Mouse (Mus musculus) heart, postnatal 25 days (tissue): ENCODE data around the gene Cd40. TPM values are rescaled to one million over a fixed set of nuclear protein-coding genes. Genes with fewer than 3 reads are reported as not detected.

Source experiments
- DNase-seq: peaks from one replicate; pipeline ENCODE4 v3.0.0; 2022; ENCODE audit warnings: low spot score
- intact Hi-C: fragments of 180-260 bp; cut with DNase I; formaldehyde crosslinking; loops from one replicate; pipeline ENCODE4 v1.15.1; 2025
- total RNA-seq, 2 experiments: library from RNA; stranded (reverse); gene quantifications; 2 replicates each; pipeline ENCODE4 v1.2.3; 2021

Gene Cd40
- total RNA-seq, 2 experiments from 2014 or later: 1.9 to 3.6 TPM

DNA sequence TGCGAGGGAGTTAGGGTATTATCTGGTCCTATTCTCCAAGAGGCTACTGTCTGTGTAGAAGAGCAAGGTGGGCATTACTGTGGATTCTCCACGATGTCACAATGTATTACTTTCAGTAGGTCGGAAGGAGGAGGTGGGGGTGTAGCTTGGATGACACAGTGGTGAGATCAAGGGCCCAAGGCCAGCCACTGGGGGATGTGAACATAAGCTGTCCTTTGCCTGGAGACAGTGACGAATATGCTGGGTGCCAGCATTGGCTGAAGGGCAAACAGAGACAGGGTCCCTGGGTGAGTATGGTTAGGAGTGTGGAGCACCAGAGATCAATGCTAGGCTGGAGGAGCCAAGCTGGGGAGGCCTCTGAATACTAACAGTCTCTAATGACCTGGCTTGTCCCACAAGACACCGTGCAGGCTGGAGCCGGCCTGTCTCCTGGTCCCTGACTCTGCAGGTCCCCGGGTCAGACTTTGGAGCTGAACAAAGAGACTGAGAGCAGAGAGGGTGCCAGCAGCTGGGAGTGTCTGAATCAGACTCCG lies 36.1 kb downstream of the Cd40 start:
- intact Hi-C loops: no loop called here

DNA sequence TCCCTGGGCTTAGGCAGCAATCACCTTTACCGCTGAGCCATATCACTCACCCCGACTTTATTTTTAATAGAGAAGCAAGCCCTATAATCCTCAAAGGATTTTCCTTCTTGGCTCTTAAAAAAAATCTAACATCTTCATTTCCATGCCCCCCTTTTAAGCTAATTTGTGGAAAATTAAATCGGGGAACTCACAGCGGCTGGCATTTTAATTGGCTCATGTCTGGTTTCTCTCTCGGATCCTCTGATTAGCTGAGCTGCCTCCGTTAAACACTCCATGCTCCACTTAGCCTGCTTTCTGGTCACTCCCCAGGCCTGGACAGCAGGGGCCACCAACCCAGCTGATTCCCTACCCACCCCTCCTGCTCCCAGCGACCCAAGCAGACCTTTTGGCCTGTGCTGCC lies 37.0 kb downstream of the Cd40 start:
- intact Hi-C loops: no loop called here
- DNase-seq: no peak

More for the DNA sequence above, 36.1 kb downstream of the Cd40 start:
- no peak for DNase-seq

DNA sequence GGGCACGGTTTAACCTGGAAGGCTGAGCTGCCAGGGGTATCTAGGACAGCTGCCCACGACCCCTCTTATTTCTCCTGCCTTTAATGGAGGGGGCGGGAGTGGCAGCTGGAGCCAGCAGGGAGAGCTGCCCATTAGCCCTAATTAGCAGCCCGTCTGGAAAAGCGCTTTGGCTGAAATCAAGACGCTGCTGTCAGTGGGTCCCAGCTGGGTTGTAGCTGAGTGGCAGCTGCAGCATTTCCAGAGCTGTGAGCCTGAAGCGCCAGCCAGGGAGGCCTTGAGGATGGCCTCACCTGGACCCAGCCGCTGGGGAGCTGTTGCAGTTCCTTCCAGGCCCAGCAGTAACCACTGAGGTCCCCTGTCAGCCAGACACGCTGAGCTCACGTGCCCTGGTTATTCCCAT lies 40.9 kb downstream of the Cd40 start:
- no peak for DNase-seq
- intact Hi-C loops: no loop called here

DNA sequence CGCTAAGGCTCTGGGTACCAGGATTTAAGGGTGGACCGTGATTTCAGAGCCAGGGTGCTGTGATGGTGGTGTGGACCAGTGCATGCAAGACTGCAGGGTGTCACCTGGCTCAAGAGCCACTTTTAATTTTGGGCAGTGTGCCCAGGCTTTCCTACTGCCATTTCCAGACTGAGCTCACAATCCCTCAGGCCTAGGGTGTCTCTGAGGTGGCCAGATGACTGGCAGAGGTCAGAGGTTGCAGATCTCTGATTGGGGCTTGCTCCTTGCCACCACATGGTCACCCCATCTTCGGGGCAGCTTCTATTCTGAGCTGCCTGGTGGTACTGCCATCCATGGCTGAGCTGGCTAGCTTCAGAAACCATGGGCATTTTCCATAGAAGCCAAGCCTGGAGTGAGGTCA lies 43.4 kb downstream of the Cd40 start:
- intact Hi-C loops: no loop called here

DNA sequence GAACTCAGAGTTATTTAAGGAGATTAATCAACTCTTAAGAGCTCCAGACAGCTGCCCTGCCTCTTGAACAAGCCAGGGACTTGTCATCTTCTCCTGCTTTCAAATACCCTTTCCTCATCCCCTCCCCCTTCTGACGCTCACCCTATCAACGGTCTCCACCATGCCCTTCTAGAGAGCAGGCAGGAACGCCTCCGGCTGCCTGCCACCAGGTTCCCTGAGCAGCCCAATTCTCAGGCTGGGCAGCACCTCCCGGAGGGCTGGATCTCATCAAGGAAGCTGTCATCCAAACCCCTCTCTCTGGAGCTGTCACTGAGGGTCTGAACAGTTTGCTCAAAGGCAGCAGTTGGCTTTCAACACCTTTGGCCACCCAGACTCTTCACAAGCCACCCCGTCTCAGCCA lies 45.3 kb downstream of the Cd40 start:
- DNase-seq: no peak
- intact Hi-C loops: no loop called here

More for the DNA sequence above, 43.4 kb downstream of the Cd40 start:
- no peak for DNase-seq

DNA sequence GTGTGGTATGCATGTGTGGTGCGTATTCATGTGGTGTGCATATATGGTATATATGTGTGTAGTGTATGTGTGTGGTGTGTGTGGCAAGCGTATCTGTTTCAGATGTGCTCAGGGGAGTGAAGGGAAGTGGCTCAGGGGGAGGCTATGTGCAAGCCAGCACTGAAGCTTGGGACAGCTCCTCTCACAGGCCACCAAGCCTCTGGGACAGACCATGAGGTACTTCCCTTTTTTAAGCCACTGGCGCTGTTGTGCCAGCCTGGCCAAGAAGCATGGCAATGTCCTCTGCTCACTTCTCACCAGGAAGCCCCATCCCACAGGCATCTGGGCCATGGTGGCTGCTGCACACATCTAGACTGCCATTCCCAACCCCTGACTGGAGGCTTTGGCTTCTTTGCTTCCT lies 47.5 kb downstream of the Cd40 start:
- intact Hi-C loops: no loop called here
- DNase-seq: no peak

DNA sequence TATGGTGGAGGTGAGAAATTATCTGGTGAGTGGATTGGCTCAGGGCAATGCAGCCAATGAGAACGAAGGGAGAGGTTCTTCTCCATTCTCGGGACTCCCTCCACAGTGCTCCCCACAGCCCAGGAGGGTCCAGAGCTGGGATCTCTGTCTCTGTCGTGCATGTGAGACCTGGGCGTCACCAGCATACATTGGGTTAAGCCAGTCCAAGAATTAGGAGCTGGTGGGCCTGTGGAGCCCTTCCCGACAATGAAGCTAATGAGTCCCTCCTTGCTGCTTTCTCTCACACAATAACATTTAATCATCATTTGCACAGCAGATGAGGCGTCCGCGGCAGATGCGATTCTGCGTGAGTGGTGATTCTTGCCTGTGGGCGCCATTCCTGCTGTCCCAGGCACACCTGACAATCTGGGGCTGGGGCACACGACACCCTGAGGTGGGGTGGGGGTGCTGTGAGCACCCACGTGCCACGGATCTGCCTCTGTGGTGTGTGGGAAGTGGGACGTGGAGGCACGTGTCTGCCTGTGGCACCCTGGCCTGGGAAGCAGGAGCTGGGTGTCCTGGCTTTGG lies 50.2 kb downstream of the Cd40 start:
- intact Hi-C loops: no loop called here
- no peak for DNase-seq

DNA sequence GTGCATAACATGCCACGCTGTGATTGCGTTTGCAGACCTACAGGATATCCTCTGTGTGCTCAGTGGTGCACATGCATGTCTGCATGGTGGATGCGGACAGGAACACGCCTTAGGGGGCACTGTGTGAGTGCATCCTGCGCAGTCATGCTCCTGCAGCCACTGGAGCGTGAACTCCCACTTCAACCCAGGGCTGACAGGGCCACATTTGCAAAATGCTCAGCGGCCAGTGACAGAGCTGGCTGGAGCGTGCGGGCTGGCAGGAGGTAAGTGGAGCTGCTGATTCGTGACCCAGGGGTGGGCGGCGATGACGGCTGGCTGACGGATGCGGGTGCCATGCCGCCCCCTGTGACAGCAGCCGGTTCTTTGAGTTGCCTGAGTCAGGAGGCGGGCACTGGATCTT lies 51.2 kb downstream of the Cd40 start:
- DNase-seq: no peak
- intact Hi-C loops: no loop called here

DNA sequence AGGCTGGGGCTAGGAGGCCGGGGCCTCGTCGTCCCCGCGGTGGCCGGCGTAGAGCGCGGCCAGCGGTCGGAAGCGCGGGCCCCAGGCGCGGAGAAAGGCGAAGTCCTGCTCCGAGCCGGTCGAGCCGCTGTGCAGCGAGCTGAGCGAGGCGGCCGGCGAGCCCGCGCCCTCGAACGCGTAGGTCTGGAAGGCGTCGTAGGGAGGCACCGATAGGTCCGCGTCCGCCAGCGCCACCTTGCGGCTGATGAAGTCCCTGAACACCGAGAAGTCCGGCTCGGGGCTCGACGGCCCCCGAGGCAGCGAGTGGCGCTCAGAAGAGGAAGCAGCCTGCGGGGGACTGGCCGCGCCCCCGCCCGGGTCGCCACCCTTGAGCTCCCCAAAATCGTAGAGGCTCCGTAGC lies 56.7 kb downstream of the Cd40 start:
- intact Hi-C loops: loop anchor here (2.0 kb wide), 2 partner anchors 37 to 151 kb away; partner anchors contain the start of gene Slc12a5
- peak; percentile 48 for DNase-seq

DNA sequence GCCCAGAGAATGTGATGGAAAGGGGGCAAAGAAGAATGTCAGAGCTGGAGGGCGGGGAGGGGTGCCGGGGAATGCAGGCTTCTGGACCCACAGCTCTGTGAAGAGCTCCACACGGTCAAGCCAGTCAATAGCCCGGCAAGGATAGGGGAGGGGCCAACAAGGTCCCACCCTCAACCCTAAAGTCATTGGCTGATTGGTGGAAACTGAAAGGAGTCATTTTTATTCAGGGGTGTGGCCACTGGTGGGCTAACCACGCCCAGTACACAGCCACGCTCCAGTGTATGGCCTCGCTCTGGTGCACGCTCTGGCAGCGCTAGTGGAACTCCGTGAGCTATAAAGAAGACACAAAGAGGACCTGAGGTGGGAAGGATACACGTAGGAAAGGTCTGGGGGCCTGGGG lies 58.3 kb downstream of the Cd40 start:
- DNase-seq: no peak
- intact Hi-C loops: loop anchor here (2.0 kb wide), 2 partner anchors 39 to 153 kb away; partner anchors contain the start of gene Slc12a5

DNA sequence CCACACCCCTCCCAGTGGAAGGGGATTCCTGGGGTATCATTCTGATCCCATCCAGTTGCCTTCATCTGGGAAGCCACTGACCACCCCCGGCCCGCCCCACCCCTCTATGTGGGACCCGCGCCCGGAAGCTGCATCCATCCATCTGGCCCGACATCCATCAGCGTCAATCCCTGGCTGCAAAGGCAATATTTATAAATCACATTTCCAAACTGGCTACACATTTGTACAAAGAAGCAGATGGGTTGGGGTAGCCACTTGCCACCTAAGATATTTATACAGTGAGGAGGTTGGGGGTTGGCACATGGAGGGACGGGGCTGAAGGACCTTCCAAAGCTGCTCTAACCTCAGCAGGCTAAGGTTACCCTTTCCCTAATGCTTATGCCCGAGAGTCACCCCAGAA lies 65.3 kb downstream of the Cd40 start:
- intact Hi-C loops: no loop called here
- DNase-seq: no peak

DNA sequence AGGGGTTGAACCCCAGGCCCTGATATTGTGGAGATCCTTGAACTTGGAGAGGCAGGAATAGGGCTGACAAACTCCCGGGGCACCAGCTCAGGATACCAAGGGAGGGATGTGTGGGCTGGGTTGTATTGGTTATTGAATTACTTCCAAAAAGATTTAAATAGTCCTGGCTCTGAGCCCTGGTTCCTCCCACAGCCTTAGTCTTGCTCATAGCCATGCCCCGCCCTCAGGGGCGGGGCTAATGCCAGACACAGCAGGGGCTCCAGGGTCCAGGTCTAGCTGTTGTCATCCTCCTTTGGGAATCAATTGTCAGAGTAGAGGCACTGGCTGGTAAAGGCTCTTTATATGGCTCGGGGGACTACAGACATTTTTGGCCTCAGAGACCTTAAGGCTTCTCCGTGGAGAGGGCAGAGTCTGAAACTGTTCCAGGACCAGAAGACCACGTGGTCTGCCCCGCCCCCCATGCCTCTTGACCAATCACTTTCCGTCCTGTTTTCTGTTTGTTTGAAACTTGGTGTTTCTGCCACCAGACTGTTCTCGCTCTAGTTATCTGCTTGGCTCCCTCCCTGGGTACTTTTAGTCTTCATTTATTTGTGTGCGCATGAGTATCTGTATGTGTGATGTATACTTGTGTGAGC lies 65.9 kb downstream of the Cd40 start:
- intact Hi-C loops: no loop called here
- no peak for DNase-seq

Other genes starting within 250 kb of the Cd40 start
- gene Zswim1, start 232.9 kb upstream of the Cd40 start, total RNA-seq: 1 to 10 TPM; 3.6 to 4.5 TPM
- under 1 TPM; 0.42 to 0.64 TPM for gene Spata25, start 227.1 kb upstream of the Cd40 start, total RNA-seq
- 100 to 1,000 TPM in 1 of 2 experiments, 10 to 100 TPM in 1; 90.9 to 108 TPM for gene Ctsa, start 222.8 kb upstream of the Cd40 start, total RNA-seq
- gene Neurl2, start 222.2 kb upstream of the Cd40 start, total RNA-seq: 10 to 100 TPM; 39.9 to 44.6 TPM
- gene Pltp, start 197.9 kb upstream of the Cd40 start, total RNA-seq: 10 to 100 TPM; 35.9 to 37.5 TPM
- gene Pcif1, start 176.3 kb upstream of the Cd40 start, total RNA-seq: 10 to 100 TPM; 27.5 to 34.6 TPM
- 1 to 10 TPM; 8.6 to 9.2 TPM for gene Zfp335, start 143.9 kb upstream of the Cd40 start, total RNA-seq
- under 1 TPM; 0.55 to 0.61 TPM for gene Mmp9, start 114.8 kb upstream of the Cd40 start, total RNA-seq
- under 1 TPM; 0.65 to 0.81 TPM for gene Slc12a5, start 94.8 kb upstream of the Cd40 start, total RNA-seq
- gene Ncoa5, start 20.8 kb upstream of the Cd40 start, total RNA-seq: 10 to 100 TPM; 19.1 to 19.5 TPM
- not detected for gene 1700025C18Rik, start 35.1 kb downstream of the Cd40 start, total RNA-seq
- under 1 TPM; 0.36 to 0.42 TPM for gene Cdh22, start 179.2 kb downstream of the Cd40 start, total RNA-seq
- 10 to 100 TPM; 18.3 to 21.4 TPM for gene Slc35c2, start 232.2 kb downstream of the Cd40 start, total RNA-seq